Mouse (Mus musculus) liver, embryonic 16.5 days (tissue): ENCODE measurements around the gene Atp13a3. TPM values are rescaled to one million over a fixed set of nuclear protein-coding genes. Genes with fewer than 3 reads are reported as not detected.

Experiments
- ATAC-seq: fragments of 200-750 bp; cut with Nextera tagmentation; 2 replicates; pipeline ENCODE4 v1.8.0; 2017; ENCODE audit warnings: low read depth, mild to moderate bottlenecking, moderate number of reproducible peaks, moderate library complexity
- H3K27ac ChIP-seq: fragments of 300-500 bp; sonication (generic); 2 replicates; pipeline ENCODE4 v1.5.1; 2014; ENCODE audit warnings: mild to moderate bottlenecking, low read length
- H3K27me3 ChIP-seq: fragments of 300-500 bp; sonication (generic); 2 replicates; pipeline ENCODE4 v1.6.1; 2014; ENCODE audit warnings: low read depth, low read length, mixed read lengths; ENCODE audit not compliant: control insufficient read depth, insufficient read depth
- H3K36me3 ChIP-seq: fragments of 300-500 bp; sonication (generic); 2 replicates; pipeline ENCODE4 v1.6.1; 2014; ENCODE audit warnings: mild to moderate bottlenecking; ENCODE audit not compliant: control insufficient read depth, insufficient read depth
- H3K4me1 ChIP-seq: fragments of 300-500 bp; sonication (generic); 2 replicates; pipeline ENCODE4 v1.6.1; 2014; ENCODE audit warnings: low read depth, low read length, mixed read lengths; ENCODE audit not compliant: control insufficient read depth
- H3K4me2 ChIP-seq: fragments of 300-500 bp; sonication (generic); 2 replicates; pipeline ENCODE4 v1.6.1; 2014; ENCODE audit warnings: low read depth, low read length, mixed read lengths
- H3K4me3 ChIP-seq: fragments of 300-500 bp; sonication (generic); 2 replicates; pipeline ENCODE4 v1.5.1; 2014; ENCODE audit warnings: low read depth, mild to moderate bottlenecking, low read length
- H3K9ac ChIP-seq: fragments of 300-500 bp; sonication (generic); 2 replicates; pipeline ENCODE4 v1.6.1; 2014; ENCODE audit warnings: low read depth, low read length
- H3K9me3 ChIP-seq: fragments of 300-500 bp; sonication (generic); replicated peaks from 2 replicates; pipeline ENCODE4 v1.6.1; 2016; ENCODE audit warnings: low read length; ENCODE audit not compliant: control insufficient read depth
- whole genome bisulfite sequencing: fragments of 180-500 bp; shearing (Covaris S2); extraction: QIAGEN DNeasy Blood & Tissue Kit; methylation state at CpG from one replicate; pipeline ENCODE4 v1.1.7; 2014; ENCODE audit not compliant: insufficient replicate concordance; 5-methylcytosine and 5-hydroxymethylcytosine counted together
- polyA plus RNA-seq: library from polyadenylated mRNA; unstranded; fragments of >200 nt; fragmentation: Nextera tagmentation; extraction: Ambion mirVana; gene quantifications from 2 replicates; pipeline ENCODE4 v1.2.1, GENCODE M21; 2015

Atp13a3 gene
- polyA plus RNA-seq, 1 experiment from 2014 or later: 5.1 TPM

DNA sequence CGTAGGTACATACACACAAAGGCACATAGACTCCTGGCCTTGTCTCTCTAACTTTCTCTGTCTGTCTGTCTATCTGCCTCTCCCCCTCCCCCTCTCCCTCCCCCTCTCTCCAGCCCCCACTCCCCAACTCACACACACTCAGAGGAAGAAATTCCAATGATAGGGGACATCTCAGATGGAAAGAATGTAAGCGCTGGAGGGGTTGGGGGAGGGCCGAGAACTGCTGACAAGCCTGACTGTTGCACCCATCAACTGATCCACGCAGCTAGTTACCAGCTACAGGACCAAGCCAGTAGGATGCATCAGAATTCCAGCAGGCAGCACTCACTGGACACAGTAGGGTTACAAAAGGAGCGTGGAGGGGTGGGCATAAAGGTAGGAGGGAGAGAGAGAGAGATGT is 34.1 kb upstream of the Atp13a3 start:
- 71% methylated on average over 5 of the region's 5 CpGs for WGBS
- ATAC-seq: no peak
- no peaks in the 10 kb centered on the region for H3K27me3 ChIP-seq
- no peak overlapping the region for H3K27ac ChIP-seq
- H3K4me2 ChIP-seq: no peak overlapping the region
- H3K4me3 ChIP-seq: no peak overlapping the region
- no peaks in the 10 kb centered on the region for H3K9me3 ChIP-seq
- H3K9ac ChIP-seq: no peak overlapping the region
- no peaks in the 10 kb centered on the region for H3K36me3 ChIP-seq
- no peaks in the 10 kb centered on the region; the same call in 1 of the 2 replicates for H3K4me1 ChIP-seq

DNA sequence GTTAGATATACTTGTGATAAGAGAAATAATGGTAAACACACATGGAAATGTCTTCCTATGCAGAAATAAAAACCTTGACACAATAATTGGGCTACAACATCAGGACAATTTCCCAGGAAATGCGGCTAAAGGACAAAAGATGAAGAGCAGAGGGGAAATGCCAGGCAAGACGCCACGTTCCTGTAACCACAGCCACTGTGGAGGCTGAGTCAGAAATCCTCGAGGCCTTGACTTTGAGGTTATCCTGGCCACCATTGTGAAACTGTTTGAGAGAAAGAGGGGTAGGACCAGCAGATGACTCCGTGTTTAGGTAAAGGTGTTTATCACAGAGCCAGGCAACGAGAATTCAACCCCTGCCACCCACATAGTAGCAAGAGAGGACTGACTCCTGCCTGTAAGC is 33.6 kb upstream of the Atp13a3 start:
- no peaks in the 10 kb centered on the region; the same call in 1 of the 2 replicates for H3K4me1 ChIP-seq
- no peak overlapping the region for H3K9ac ChIP-seq
- ATAC-seq: no peak

DNA sequence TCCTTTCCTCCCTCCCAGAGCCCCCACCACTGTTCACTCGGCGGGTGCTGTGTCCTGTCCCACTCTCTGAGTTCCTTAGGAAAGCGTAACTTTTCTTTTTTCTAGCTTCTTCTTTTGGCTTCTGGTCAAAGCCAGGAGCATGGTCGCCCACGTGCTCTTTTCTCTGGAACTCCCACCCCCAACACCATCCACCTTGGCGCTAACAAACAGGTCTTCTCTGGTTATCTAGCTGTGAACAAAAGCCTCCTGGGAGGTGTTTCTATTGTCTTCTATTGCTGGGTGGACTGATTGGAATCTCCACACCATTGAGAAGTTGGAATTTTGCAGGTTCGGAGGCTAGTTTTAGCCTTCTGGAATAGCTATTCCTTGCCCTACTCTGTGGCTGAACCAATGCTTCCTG is 30.5 kb upstream of the Atp13a3 start:
- 78% methylated on average over 7 of the region's 7 CpGs for WGBS

More for the DNA sequence above, 33.6 kb upstream of the Atp13a3 start:
- H3K9me3 ChIP-seq: no peaks in the 10 kb centered on the region
- H3K4me2 ChIP-seq: no peak overlapping the region
- no peak overlapping the region for H3K4me3 ChIP-seq
- H3K27ac ChIP-seq: no peak overlapping the region
- no peaks in the 10 kb centered on the region for H3K36me3 ChIP-seq
- H3K27me3 ChIP-seq: no peaks in the 10 kb centered on the region
- 47% methylated on average over 6 of the region's 6 CpGs for WGBS

DNA sequence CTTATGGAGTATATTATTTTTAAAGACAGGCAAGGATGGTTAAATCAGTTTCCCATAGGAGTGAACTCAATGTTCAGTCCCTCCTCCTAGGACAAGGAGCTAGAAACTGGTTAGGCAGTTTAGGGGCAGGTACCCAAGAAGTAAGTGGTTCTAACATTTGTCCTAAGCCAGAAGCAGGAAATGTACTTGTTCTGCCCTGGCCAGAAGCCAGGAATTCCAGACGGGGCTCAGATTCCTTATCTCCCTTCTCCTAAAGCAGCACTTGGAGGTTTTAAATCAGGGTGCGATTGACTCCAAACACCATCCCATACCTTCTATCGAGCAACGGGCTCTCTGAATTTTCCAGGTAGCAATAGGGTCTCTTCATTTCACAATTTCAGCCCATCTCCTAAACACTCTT is 29.6 kb upstream of the Atp13a3 start:
- no peaks in the 10 kb centered on the region for H3K36me3 ChIP-seq
- no peaks in the 10 kb centered on the region for H3K9me3 ChIP-seq
- no peak for ATAC-seq
- H3K9ac ChIP-seq: no peak overlapping the region
- 61% methylated on average over 4 of the region's 4 CpGs for WGBS
- no peak overlapping the region for H3K4me2 ChIP-seq
- no peaks in the 10 kb centered on the region for H3K27me3 ChIP-seq
- peaks cover 2% of the 10 kb centered on the region for H3K4me1 ChIP-seq
- H3K4me3 ChIP-seq: no peak overlapping the region
- no peak overlapping the region for H3K27ac ChIP-seq

More for the DNA sequence above, 30.5 kb upstream of the Atp13a3 start:
- Histone ChIP-seq H3K4me3 (no peak overlapping the region), H3K36me3 (no peaks in the 10 kb centered on the region), H3K9me3 (no peaks in the 10 kb centered on the region), H3K9ac (no peak overlapping the region), H3K27me3 (no peaks in the 10 kb centered on the region), H3K4me2 (no peak overlapping the region), H3K27ac (no peak overlapping the region), H3K4me1 (no peaks in the 10 kb centered on the region; the same call in none of the 2 replicates)
- no peak for ATAC-seq

DNA sequence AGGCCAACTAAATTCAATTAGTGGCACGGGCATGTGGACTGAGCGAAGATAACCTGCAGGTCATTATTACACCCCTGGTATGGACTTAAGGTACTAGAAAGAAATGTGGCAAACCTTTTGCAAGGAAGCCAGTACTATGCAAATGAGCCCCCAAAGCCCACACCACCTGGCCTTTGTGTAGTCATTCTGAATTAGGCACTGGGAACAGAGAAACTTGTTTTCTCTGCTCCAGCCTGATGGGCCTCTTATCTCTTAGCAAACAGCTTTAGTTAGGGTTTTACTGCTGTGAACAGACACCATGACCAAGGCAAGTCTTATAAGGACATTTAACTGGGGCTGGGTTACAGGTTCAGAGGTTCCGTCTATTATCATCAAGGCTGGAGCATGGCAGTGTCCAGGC is 27.4 kb upstream of the Atp13a3 start:
- H3K4me3 ChIP-seq: no peak overlapping the region
- H3K4me1 ChIP-seq: peaks cover 6% of the 10 kb centered on the region
- no peaks in the 10 kb centered on the region for H3K27me3 ChIP-seq
- H3K9ac ChIP-seq: no peak overlapping the region
- H3K4me2 ChIP-seq: no peak overlapping the region
- no peak for ATAC-seq
- 61% methylated on average over 3 of the region's 3 CpGs for WGBS
- no peaks in the 10 kb centered on the region for H3K36me3 ChIP-seq
- H3K27ac ChIP-seq: no peak overlapping the region
- H3K9me3 ChIP-seq: no peaks in the 10 kb centered on the region

DNA sequence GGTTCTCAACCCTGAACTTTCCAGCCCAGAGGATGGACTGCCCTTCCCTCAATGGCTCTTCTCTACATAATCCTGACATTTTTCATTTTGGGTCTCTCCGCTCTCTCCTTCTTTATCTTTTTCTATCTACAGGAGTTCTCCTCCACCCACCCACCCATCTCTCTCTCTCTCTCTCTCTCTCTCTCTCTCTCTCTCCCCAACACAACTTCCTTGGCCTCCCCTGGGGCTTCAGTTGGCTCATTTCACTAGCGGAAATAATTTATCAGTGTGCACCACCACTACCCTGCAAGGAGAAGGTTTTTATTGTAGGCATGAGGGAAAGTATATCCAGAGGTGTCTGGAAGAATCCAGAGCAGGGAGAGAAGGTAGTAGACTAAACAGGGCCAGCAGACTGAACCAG is 26.3 kb upstream of the Atp13a3 start:
- H3K9me3 ChIP-seq: no peaks in the 10 kb centered on the region
- H3K27me3 ChIP-seq: no peaks in the 10 kb centered on the region
- no peak overlapping the region for H3K4me3 ChIP-seq
- 64% methylated on average over 2 of the region's 2 CpGs for WGBS
- no peak overlapping the region for H3K9ac ChIP-seq
- H3K27ac ChIP-seq: no peak overlapping the region
- no peak for ATAC-seq
- no peak overlapping the region for H3K4me2 ChIP-seq
- no peaks in the 10 kb centered on the region for H3K36me3 ChIP-seq
- H3K4me1 ChIP-seq: peaks cover 6% of the 10 kb centered on the region

DNA sequence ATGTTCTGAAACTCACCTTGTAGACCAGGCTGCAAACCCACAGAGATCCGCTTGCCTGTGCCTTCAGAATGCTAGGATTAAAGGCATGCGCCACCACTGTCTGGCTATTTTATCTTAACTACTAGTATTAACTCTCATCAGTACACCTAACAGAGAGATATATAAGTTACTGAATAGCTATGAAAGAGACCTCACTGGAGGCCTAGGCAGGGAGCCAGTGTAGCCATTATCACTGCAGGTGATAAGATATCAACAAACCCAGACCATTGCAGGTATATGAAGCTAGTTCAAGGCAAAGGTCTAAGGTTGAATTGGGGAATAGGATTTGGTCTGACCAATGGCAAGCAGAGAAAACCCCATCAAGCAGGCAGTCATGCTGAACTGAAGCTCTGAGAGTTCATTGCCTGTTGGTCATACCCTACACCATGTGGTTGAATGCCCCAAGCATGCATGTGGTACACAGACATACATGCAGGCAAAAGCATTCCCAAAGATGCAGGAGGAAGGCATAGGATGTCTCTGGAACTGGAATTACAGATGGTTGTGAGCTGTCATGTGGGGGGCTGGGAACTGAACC is 24.8 kb upstream of the Atp13a3 start:
- no peak overlapping the region for H3K27ac ChIP-seq
- ATAC-seq: peak; percentile 47
- no peak overlapping the region for H3K4me3 ChIP-seq
- 64% methylated on average over 2 of the region's 2 CpGs for WGBS
- peaks cover 15% of the 10 kb centered on the region for H3K4me1 ChIP-seq
- H3K9me3 ChIP-seq: no peaks in the 10 kb centered on the region
- no peaks in the 10 kb centered on the region for H3K27me3 ChIP-seq
- H3K9ac ChIP-seq: no peak overlapping the region
- H3K4me2 ChIP-seq: no peak overlapping the region
- no peaks in the 10 kb centered on the region for H3K36me3 ChIP-seq

DNA sequence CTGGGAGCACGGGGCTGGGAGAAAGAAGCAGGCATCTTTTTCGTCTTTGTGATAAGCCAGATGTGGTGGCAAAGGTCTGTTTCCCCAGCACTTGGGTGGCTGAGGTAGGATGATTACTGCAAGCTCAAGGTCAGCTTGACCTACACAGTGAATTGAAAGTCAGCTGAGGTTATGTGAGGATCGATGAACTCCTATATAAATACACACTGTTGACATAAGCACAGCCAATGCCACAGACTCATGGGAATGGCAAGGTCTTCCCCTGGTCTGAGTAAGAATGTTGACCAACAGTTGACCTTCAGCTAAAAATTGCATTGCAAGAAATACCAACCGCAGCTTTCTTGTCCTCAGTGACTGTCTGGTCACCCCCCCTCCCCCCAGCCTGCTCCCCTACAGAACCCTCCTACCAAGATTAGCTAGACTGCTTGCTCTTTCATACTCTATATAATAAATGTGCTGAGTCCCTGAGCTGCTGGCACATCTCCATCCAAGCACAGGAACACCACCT is 23.0 kb upstream of the Atp13a3 start:
- H3K4me2 ChIP-seq: no peak overlapping the region
- 45% methylated on average over 4 of the region's 4 CpGs for WGBS
- ATAC-seq: peak; percentile 58; the same call in 1 of the 2 replicates

DNA sequence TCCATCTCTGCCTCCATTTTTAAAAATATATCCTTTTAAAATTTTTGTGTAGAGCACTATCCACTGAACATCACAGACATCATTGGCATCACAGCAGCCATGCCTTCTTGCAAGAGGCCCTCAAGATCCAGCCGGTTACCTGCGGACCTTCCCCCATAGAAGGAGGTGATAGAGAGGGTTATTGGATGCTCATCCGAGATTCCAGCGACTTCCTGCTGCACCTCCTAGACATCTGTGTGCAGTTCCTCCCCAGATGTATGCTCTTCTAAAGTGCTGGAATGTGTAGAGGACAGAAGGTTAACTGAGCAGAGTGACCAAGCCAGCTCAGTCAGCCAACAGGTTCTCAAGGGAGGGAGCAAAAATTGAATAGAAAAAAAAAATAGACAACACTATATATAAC is 21.7 kb upstream of the Atp13a3 start:
- no peaks in the 10 kb centered on the region for H3K27me3 ChIP-seq
- peaks cover 17% of the 10 kb centered on the region for H3K4me1 ChIP-seq
- ATAC-seq: no peak
- no peak overlapping the region for H3K4me2 ChIP-seq
- H3K9ac ChIP-seq: no peak overlapping the region
- 72% methylated on average over 4 of the region's 4 CpGs for WGBS
- H3K4me3 ChIP-seq: no peak overlapping the region
- no peaks in the 10 kb centered on the region for H3K9me3 ChIP-seq
- H3K36me3 ChIP-seq: no peaks in the 10 kb centered on the region
- no peak overlapping the region for H3K27ac ChIP-seq

More for the DNA sequence above, 23.0 kb upstream of the Atp13a3 start:
- H3K27me3 ChIP-seq: no peaks in the 10 kb centered on the region
- no peak overlapping the region for H3K27ac ChIP-seq
- no peaks in the 10 kb centered on the region for H3K9me3 ChIP-seq
- no peaks in the 10 kb centered on the region for H3K36me3 ChIP-seq
- H3K9ac ChIP-seq: no peak overlapping the region
- H3K4me3 ChIP-seq: no peak overlapping the region
- peaks cover 17% of the 10 kb centered on the region for H3K4me1 ChIP-seq
